Mouse (Mus musculus): ENCODE data around the gene Mns1. TPM values are rescaled to one million over a fixed set of nuclear protein-coding genes. Genes with fewer than 3 reads are reported as not detected.

Mns1 gene
- total and polyA plus RNA-seq, 3 experiments, result 0.14 to 0.42 (median 0.16) TPM

DNA sequence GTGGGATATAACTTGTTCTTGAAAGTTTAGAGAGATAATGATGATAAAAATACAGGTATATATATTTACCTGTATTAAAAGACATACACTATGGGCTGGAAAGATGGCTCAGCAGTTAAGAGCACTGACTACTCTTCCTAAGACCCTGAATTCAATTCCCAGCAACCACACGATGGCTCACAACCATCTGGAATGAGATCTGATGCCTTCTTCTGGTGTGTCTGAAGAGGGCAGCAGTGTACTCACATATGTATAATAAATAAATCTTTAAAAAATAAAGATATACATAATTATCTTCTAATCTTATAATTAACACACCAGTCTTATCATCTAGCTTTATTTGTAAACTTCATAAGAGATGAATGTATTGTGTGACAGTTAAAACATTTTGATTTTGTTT is 18.6 kb downstream of the Mns1 start:
- intact Hi-C loops (cut with DNase I), result loop anchor here (5.0 kb wide), 1 partner anchor 71 kb away; no protein-coding TSS in a partner anchor
- no peaks in the 10 kb centered on the region for H3K4me1 ChIP-seq (ENCODE audit: control insufficient read depth, insufficient read depth, low read length)

DNA sequence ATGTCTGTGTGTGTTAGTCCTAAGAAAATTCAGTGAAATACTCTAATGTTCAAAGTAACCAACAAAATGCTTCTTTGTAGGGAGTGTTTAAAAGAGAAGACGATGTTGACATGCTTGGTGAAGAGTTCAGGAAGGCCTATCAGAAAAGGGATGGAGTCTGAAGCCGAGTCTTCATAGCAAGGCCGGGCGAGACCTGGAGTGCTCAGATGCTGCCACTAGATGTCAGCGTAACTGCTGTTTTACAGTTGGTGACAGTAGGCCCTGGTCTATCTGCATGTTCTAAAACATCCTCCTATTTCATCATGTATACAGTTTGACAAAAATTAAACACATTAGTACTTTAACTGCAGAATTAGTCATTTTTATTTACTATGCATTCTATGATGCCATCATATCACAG is 20.4 kb downstream of the Mns1 start:
- no peaks in the 10 kb centered on the region for H3K4me1 ChIP-seq (ENCODE audit: control insufficient read depth, insufficient read depth, low read length)
- WGBS, result 17% methylated on average over 5 of the region's 5 CpGs
- no peak overlapping the region for H3K4me3 ChIP-seq
- H3K27ac ChIP-seq, result no peak overlapping the region
- no peaks in the 10 kb centered on the region for H3K27me3 ChIP-seq (ENCODE audit: control insufficient read depth, insufficient read depth, low read length)
- H3K9ac ChIP-seq (ENCODE audit: low read depth, low read length), result no peak overlapping the region
- no peaks in the 10 kb centered on the region for H3K79me2 ChIP-seq (replicated peaks; ENCODE audit: control insufficient read depth, insufficient read depth, low read length)
- peak; percentile 58 to 68 for DNase-seq
- no peaks in the 10 kb centered on the region for H3K36me3 ChIP-seq (ENCODE audit: control insufficient read depth, insufficient read depth, low read length)
- intact Hi-C loops (cut with DNase I), result loop anchor here (5.0 kb wide), 1 partner anchor 69 kb away; no protein-coding TSS in a partner anchor
- no peak for TF ChIP-seq POLR2A (IDR thresholded peaks at IDR 0.05; ENCODE audit: insufficient read depth, low read depth, low read length)
- peak; percentile 70; the same call in 1 of the 2 replicates for TF ChIP-seq EP300 (IDR thresholded peaks at IDR 0.05; ENCODE audit: insufficient read depth, low read depth, low read length)
- TF ChIP-seq CTCF (IDR thresholded peaks at IDR 0.05), result peak; percentile 89

More for the DNA sequence above, 18.6 kb downstream of the Mns1 start:
- Histone ChIP-seq H3K27me3 (ENCODE audit: control insufficient read depth, insufficient read depth, low read length) (no peaks in the 10 kb centered on the region), H3K4me3 (no peak overlapping the region), H3K27ac (no peak overlapping the region), H3K36me3 (ENCODE audit: control insufficient read depth, insufficient read depth, low read length) (no peaks in the 10 kb centered on the region), H3K79me2 (replicated peaks; ENCODE audit: control insufficient read depth, insufficient read depth, low read length) (no peaks in the 10 kb centered on the region), H3K9ac (ENCODE audit: low read depth, low read length) (no peak overlapping the region)
- TF ChIP-seq EP300 (IDR thresholded peaks at IDR 0.05; ENCODE audit: insufficient read depth, low read depth, low read length) (no peak), CTCF (IDR thresholded peaks at IDR 0.05) (no peak), POLR2A (IDR thresholded peaks at IDR 0.05; ENCODE audit: insufficient read depth, low read depth, low read length) (no peak)
- WGBS, result 26% methylated on average over 1 of the region's 1 CpGs
- no peak for DNase-seq

DNA sequence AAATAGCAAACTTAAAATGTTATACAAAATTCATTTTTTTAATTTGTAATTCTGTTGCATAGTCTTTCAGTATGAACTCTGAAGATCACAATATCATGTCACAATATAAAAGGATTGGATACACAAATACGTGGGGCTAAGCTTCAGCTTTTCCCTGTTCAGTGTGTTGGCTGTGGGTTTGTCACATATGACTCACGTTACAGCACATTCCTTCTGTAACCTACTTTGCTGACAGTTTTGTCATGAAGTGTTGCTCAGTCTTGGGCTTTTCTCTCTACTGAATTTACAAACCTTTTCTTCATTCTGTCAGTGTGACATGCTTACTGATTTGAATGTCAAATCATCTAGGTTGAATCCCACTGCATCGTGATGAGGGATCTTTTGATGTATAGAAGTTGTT is 21.9 kb downstream of the Mns1 start:
- Histone ChIP-seq H3K27me3 (ENCODE audit: control insufficient read depth, insufficient read depth, low read length) (no peaks in the 10 kb centered on the region), H3K36me3 (ENCODE audit: control insufficient read depth, insufficient read depth, low read length) (no peaks in the 10 kb centered on the region), H3K27ac (no peak overlapping the region), H3K9ac (ENCODE audit: low read depth, low read length) (no peak overlapping the region), H3K79me2 (replicated peaks; ENCODE audit: control insufficient read depth, insufficient read depth, low read length) (no peaks in the 10 kb centered on the region), H3K4me1 (ENCODE audit: control insufficient read depth, insufficient read depth, low read length) (no peaks in the 10 kb centered on the region), H3K4me3 (no peak overlapping the region)
- no peak for DNase-seq
- intact Hi-C loops (cut with DNase I), result loop anchor here (5.0 kb wide), 1 partner anchor 68 kb away; no protein-coding TSS in a partner anchor
- no peak for TF ChIP-seq POLR2A (IDR thresholded peaks at IDR 0.05; ENCODE audit: insufficient read depth, low read depth, low read length)
- no peak for TF ChIP-seq EP300 (IDR thresholded peaks at IDR 0.05; ENCODE audit: insufficient read depth, low read depth, low read length)
- TF ChIP-seq CTCF (IDR thresholded peaks at IDR 0.05), result no peak
- WGBS, result 84% methylated on average over 3 of the region's 3 CpGs

DNA sequence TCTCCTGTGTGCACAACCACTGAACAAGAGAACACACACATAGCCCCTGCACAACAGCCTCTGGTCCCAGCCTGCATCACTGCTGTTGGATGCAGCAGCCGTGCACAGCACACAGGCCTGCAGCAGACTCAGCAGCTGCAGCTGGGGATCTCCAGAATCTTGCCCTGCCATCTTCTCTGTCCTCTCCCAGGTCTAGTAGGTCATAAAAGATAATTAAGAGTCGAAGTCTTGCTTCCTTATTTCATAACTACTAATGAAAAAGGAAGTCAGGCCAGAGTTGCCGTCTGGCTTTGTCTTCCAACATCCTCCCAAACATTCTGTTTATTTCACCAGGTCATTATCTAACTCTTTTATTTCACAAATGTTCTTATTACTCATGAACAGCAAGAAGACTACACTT is 23.0 kb downstream of the Mns1 start:
- Histone ChIP-seq H3K27me3 (ENCODE audit: control insufficient read depth, insufficient read depth, low read length) (no peaks in the 10 kb centered on the region), H3K9ac (ENCODE audit: low read depth, low read length) (no peak overlapping the region), H3K4me3 (no peak overlapping the region), H3K4me1 (ENCODE audit: control insufficient read depth, insufficient read depth, low read length) (no peaks in the 10 kb centered on the region), H3K27ac (no peak overlapping the region), H3K79me2 (replicated peaks; ENCODE audit: control insufficient read depth, insufficient read depth, low read length) (no peaks in the 10 kb centered on the region), H3K36me3 (ENCODE audit: control insufficient read depth, insufficient read depth, low read length) (no peaks in the 10 kb centered on the region)
- WGBS, result 68% methylated on average over 3 of the region's 3 CpGs
- no peak for DNase-seq
- TF ChIP-seq CTCF (IDR thresholded peaks at IDR 0.05) (no peak), POLR2A (IDR thresholded peaks at IDR 0.05; ENCODE audit: insufficient read depth, low read depth, low read length) (no peak), EP300 (IDR thresholded peaks at IDR 0.05; ENCODE audit: insufficient read depth, low read depth, low read length) (no peak)
- intact Hi-C loops (cut with DNase I), result no loop called here

DNA sequence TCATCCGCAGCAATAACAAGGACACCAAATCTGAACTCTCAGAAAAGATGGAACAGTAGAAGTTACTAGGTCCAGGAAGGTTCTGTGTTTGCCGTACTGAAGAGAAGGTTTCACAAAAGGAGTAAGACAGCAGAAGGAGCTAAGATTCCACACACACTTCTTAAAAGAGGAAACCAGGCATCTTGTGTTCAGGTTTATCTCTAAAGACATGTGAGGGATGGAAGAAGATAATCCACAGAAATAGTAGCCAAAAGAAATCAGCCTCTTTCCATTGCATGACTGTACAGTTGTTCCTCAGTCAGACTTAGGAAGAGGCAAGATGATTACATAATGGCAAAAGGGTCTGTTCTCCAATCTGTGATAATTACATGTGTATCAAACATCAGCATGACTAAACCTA is 24.6 kb downstream of the Mns1 start:
- H3K27ac ChIP-seq, result no peak overlapping the region
- H3K79me2 ChIP-seq (replicated peaks; ENCODE audit: control insufficient read depth, insufficient read depth, low read length), result no peaks in the 10 kb centered on the region
- H3K27me3 ChIP-seq (ENCODE audit: control insufficient read depth, insufficient read depth, low read length), result no peaks in the 10 kb centered on the region
- H3K4me1 ChIP-seq (ENCODE audit: control insufficient read depth, insufficient read depth, low read length), result no peaks in the 10 kb centered on the region
- no peak overlapping the region for H3K4me3 ChIP-seq
- no peak for DNase-seq
- no peak for TF ChIP-seq CTCF (IDR thresholded peaks at IDR 0.05)
- TF ChIP-seq POLR2A (IDR thresholded peaks at IDR 0.05; ENCODE audit: insufficient read depth, low read depth, low read length), result no peak
- no peak for TF ChIP-seq EP300 (IDR thresholded peaks at IDR 0.05; ENCODE audit: insufficient read depth, low read depth, low read length)
- H3K9ac ChIP-seq (ENCODE audit: low read depth, low read length), result no peak overlapping the region
- H3K36me3 ChIP-seq (ENCODE audit: control insufficient read depth, insufficient read depth, low read length), result no peaks in the 10 kb centered on the region
- WGBS, result 87% methylated on average over 2 of the region's 2 CpGs
- intact Hi-C loops (cut with DNase I), result no loop called here

DNA sequence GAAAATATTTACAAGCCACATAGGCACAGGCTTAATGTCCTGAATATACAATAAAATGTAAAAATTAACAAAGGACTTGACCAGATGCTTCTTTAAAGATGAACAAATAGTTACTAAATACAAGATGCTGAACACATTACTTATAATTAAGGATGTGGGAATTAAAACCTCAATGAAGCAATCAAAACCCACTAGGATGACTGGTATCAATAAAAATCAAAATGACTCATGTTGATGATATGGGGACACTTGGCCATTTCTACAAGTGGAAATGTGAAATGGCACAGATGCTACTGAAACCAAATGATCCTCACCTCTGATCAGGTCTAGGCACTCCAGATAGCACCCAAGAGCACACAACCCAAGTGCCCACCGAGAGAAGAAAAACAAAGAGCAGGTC is 27.0 kb downstream of the Mns1 start:
- H3K4me3 ChIP-seq, result no peak overlapping the region
- H3K36me3 ChIP-seq (ENCODE audit: control insufficient read depth, insufficient read depth, low read length), result no peaks in the 10 kb centered on the region
- intact Hi-C loops (cut with DNase I), result no loop called here
- no peaks in the 10 kb centered on the region for H3K79me2 ChIP-seq (replicated peaks; ENCODE audit: control insufficient read depth, insufficient read depth, low read length)
- H3K27ac ChIP-seq, result no peak overlapping the region
- WGBS, result 90% methylated on average over 1 of the region's 1 CpGs
- H3K9ac ChIP-seq (ENCODE audit: low read depth, low read length), result no peak overlapping the region
- no peak for TF ChIP-seq POLR2A (IDR thresholded peaks at IDR 0.05; ENCODE audit: insufficient read depth, low read depth, low read length)
- TF ChIP-seq CTCF (IDR thresholded peaks at IDR 0.05), result no peak
- no peak for TF ChIP-seq EP300 (IDR thresholded peaks at IDR 0.05; ENCODE audit: insufficient read depth, low read depth, low read length)
- no peaks in the 10 kb centered on the region for H3K27me3 ChIP-seq (ENCODE audit: control insufficient read depth, insufficient read depth, low read length)
- no peak for DNase-seq
- H3K4me1 ChIP-seq (ENCODE audit: control insufficient read depth, insufficient read depth, low read length), result no peaks in the 10 kb centered on the region

All from heart, adult 2 months (tissue).